Mouse (Mus musculus) left cerebral cortex, postnatal 14 days (tissue): ENCODE data around the gene Tas2r115. TPM values are rescaled to one million over a fixed set of nuclear protein-coding genes. Genes with fewer than 3 reads are reported as not detected.
"Not testable (repeated sequence)": the region's sequence is repeated elsewhere in the genome, so short reads cannot be mapped to it uniquely, and the experiment has no call there.

Experiments used
- DNase-seq, 2 experiments: peaks; one replicate each; pipeline ENCODE4 v3.0.0; 2021 to 2022; ENCODE audit warnings: low spot score in 2 of 2, mixed read lengths in 1 of 2
- intact Hi-C: fragments of 180-260 bp; cut with DNase I; formaldehyde crosslinking; loops from one replicate; pipeline ENCODE4 v1.15.1; 2025
- long read RNA-seq, 2 experiments: library from polyadenylated mRNA; stranded (forward); transcript quantifications; one replicate each; pipeline ENCODE4 v2.0.0; 2021
- total RNA-seq, 2 experiments: library from RNA; stranded (reverse); gene quantifications; 2 replicates each; pipeline ENCODE4 v1.2.3; 2021

The Tas2r115 gene
- not detected for total RNA-seq
- long read RNA-seq, experiment 1 = 0 reads
- long read RNA-seq, experiment 2 = 0 reads

- no peak for DNase-seq
- intact Hi-C loops = no loop called here
These were observed at the start of gene Tas2r115 for GRCm38 (mm10) chr6:132737935-132738334. TSS of gene Tas2r115 (minus strand) at chr6:132738035.

GRCm38 (mm10) chr6:132778062-132778461 lies 40.2 kb upstream of the Tas2r115 start, which contains the start of gene Tas2r136:
TSS of gene Tas2r136 (minus strand) at chr6:132778162.
- no peak for DNase-seq
- intact Hi-C loops = no loop called here

- DNase-seq = no peak
- intact Hi-C loops = no loop called here
These were observed 24.0 kb upstream of the Tas2r115 start, which contains the start of gene Tas2r102 for GRCm38 (mm10) chr6:132761831-132762230. TSS of gene Tas2r102 (plus strand) at chr6:132762131.

- intact Hi-C loops = no loop called here
- no peak for DNase-seq
These were observed 16.6 kb upstream of the Tas2r115 start, which contains the start of gene Tas2r124 for GRCm38 (mm10) chr6:132754430-132754829. TSS of gene Tas2r124 (plus strand) at chr6:132754730.

- intact Hi-C loops = no loop called here
- DNase-seq = no peak
These were observed 12.4 kb upstream of the Tas2r115 start for GRCm38 (mm10) chr6:132750206-132750605.

- DNase-seq = no peak
- intact Hi-C loops = no loop called here
These were observed 26.0 kb downstream of the Tas2r115 start, which contains the start of gene Tas2r122 for GRCm38 (mm10) chr6:132711828-132712227. TSS of gene Tas2r122 (minus strand) at chr6:132711928.

- intact Hi-C loops = no loop called here
- no peak for DNase-seq
These were observed 36.9 kb downstream of the Tas2r115 start, which contains the start of gene Tas2r121 for GRCm38 (mm10) chr6:132700907-132701306. TSS of gene Tas2r121 (minus strand) at chr6:132701007.

GRCm38 (mm10) chr6:132691596-132691995 lies 46.2 kb downstream of the Tas2r115 start:
- intact Hi-C loops, DNase-seq: not testable (repeated sequence)

Other genes with a start within 250 kb of the Tas2r115 start
- gene Prh1, start 168.2 kb downstream of the Tas2r115 start, total RNA-seq = not detected
- gene Prp2, start 142.1 kb downstream of the Tas2r115 start, total RNA-seq = not detected
- not detected for gene A630073D07Rik, start 86.5 kb downstream of the Tas2r115 start, total RNA-seq
- gene Tas2r120, start 81.1 kb downstream of the Tas2r115 start, total RNA-seq = not detected
- not detected for gene Tas2r121, start 37.0 kb downstream of the Tas2r115 start, total RNA-seq
- not detected for gene Tas2r122, start 26.1 kb downstream of the Tas2r115 start, total RNA-seq
- not detected for gene Tas2r124, start 16.7 kb upstream of the Tas2r115 start, total RNA-seq
- gene Tas2r102, start 24.1 kb upstream of the Tas2r115 start, total RNA-seq = not detected
- not detected for gene Tas2r136, start 40.1 kb upstream of the Tas2r115 start, total RNA-seq
- not detected for gene Tas2r117, start 64.8 kb upstream of the Tas2r115 start, total RNA-seq
- not detected for gene Tas2r123, start 109.1 kb upstream of the Tas2r115 start, total RNA-seq
- gene Tas2r116, start 117.4 kb upstream of the Tas2r115 start, total RNA-seq = not detected
- not detected for gene Tas2r110, start 130.0 kb upstream of the Tas2r115 start, total RNA-seq
- gene Tas2r113, start 155.0 kb upstream of the Tas2r115 start, total RNA-seq = not detected
- not detected for gene Tas2r125, start 171.6 kb upstream of the Tas2r115 start, total RNA-seq
- gene Tas2r129, start 213.1 kb upstream of the Tas2r115 start, total RNA-seq = not detected
- not detected for gene Tas2r131, start 219.9 kb upstream of the Tas2r115 start, total RNA-seq
- gene Tas2r109, start 242.9 kb upstream of the Tas2r115 start, total RNA-seq = not detected